Mouse (Mus musculus): ENCODE measurements around the gene Ehd4. TPM values are rescaled to one million over a fixed set of nuclear protein-coding genes. Genes with fewer than 3 reads are reported as not detected.

Ehd4 gene
- total RNA-seq (2021): 10 to 100 TPM; 12.1 to 15.0 TPM
- long read RNA-seq, experiment 1, transcript Ehd4-201 (6 exons, 3,730 nt): major isoform, 23 of 26 reads
- long read RNA-seq, experiment 1, partial matches to known transcripts: 1 of 26 reads
- long read RNA-seq, experiment 1, other reads (novel, unspliced or antisense): 2 of 26 reads
- long read RNA-seq, experiment 2, transcript Ehd4-201 (6 exons, 3,730 nt): major isoform, 20 of 24 reads
- long read RNA-seq, experiment 2, partial matches to known transcripts: 0 of 24 reads
- long read RNA-seq, experiment 2, other reads (novel, unspliced or antisense): 4 of 24 reads

DNA sequence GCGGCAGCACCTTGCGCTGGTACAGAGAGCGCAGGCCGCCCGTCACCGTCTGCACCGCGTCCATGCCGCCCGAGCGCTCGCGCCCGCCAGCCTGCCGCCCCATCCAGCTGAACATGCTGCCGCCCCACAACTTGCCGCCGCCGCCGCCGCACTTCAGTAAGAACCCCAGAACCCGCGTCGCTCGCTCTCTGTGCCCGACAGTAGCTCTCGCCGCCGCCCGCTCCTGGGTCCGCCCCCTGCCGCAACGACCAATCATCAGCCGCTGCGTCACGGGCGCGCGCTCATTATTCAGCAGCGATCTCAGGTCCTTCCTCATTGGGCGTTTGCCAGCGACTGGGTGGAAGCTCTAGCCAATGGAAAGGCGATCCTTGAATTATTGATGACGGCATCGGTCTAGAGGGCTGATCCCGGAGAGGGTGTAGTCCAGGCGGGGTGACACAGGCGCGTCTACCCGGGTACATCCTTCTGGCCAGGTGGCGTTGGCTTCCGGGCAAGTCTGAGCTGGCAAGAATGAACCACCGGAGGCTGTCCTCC lies at the start of gene Ehd4:
Ehd4 (minus strand) TSS at position 246 of the 534 bp plus-strand sequence.
- Histone ChIP-seq H3K4me3 (peak within 1 kb of the TSS; percentile 70), H3K27ac (peak within 1 kb of the TSS; percentile 45; the same call in 1 of the 2 replicates)
- DNase-seq (ENCODE audit: extremely low spot score in 1 of 2, low spot score in 2 of 2): peak; percentile 98 to 99
- intact Hi-C loops (cut with DNase I): loop anchor here (5.0 kb wide), 1 partner anchor 57 kb away; no protein-coding TSS in a partner anchor
- TF ChIP-seq CTCF (IDR thresholded peaks at IDR 0.05): no peak

DNA sequence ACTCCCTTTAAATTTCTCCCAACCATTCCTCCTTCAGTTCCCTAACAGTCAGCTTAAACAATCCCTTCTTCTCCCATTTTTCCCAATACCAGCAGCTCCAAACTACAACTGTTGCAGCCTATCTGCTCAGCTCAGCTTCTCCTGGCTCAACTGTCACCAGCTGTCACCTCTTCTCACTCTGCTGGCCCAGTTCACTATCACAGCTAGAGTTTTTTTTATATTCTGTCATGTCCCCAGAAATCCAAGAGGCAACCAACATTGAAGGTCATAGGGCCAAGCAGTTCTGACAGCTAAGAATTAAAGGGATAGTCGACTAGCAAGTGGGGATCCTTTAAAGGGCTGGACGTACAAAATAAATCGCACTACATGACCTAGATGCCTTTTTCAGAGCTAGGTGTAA lies 49.3 kb upstream of the Ehd4 start:
- Histone ChIP-seq H3K4me3 (no peak overlapping the region), H3K27ac (no peak overlapping the region)
- no peak for DNase-seq (ENCODE audit: extremely low spot score in 1 of 2, low spot score in 2 of 2)
- TF ChIP-seq CTCF (IDR thresholded peaks at IDR 0.05): no peak
- intact Hi-C loops (cut with DNase I): no loop called here

DNA sequence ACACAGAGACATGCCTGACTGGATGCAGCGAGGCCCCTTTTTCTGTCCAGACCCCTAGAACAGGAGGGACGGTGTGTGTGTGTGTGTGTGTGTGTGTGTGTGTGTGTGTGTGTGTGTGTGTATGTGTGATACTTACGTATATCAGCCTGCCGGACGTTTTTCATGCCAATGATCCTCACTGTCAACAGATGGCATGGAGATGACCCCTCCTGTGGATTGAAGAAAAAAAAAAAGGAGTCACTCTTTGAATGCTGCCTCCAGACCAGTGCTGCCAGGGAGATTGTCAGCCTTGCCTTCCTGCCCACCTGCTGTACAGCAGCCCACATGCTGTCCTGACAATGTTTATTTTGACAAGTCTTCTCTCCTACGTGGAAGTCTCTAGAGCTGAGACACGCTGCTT lies 45.7 kb upstream of the Ehd4 start:
- H3K4me3 ChIP-seq: no peak overlapping the region
- no peak overlapping the region for H3K27ac ChIP-seq
- intact Hi-C loops (cut with DNase I): no loop called here
- no peak for TF ChIP-seq CTCF (IDR thresholded peaks at IDR 0.05)
- no peak for DNase-seq (ENCODE audit: extremely low spot score in 1 of 2, low spot score in 2 of 2)

DNA sequence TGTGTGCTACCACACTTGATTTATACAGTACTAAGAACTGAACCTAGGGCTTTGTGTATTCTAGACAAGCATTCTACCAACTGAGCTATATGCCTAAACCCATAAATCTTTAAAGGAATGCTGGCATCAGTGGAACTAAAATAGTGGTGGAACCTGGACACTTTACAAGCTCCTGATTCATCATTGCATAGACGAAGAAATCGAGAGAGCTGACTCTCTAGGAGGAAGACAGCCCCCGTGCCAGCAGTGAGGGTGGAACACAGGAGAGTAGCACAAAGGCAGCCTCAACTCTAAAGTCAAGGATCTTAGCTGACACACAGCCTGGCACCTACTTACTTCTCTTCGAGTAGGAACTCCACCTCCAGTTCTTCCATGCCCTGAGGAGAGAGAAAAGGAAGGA lies 33.8 kb upstream of the Ehd4 start:
- Histone ChIP-seq H3K4me3 (no peak overlapping the region), H3K27ac (no peak overlapping the region)
- no peak for TF ChIP-seq CTCF (IDR thresholded peaks at IDR 0.05)
- intact Hi-C loops (cut with DNase I): no loop called here
- DNase-seq (ENCODE audit: extremely low spot score in 1 of 2, low spot score in 2 of 2): no peak

DNA sequence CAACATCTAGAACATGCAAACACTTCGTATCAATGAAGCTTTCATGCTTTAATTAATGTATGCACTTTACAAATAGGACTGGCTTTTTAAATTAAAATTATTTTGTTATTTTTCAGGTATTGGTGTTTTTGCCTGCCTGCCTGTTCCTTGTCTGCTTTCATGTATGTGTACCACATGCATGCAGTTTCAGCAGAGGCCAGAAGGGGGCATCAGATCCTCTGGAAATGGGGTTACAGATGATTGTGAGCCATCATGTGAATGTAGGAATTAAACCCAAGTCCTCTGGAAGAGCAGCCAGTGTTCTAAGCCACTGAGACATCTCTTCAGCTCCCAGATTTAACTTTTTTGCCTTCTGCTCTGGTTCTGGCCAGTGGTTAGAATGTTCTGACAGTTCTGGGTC lies 33.2 kb upstream of the Ehd4 start:
- peak; percentile 27 for TF ChIP-seq CTCF (IDR thresholded peaks at IDR 0.05)
- Histone ChIP-seq H3K4me3 (no peak overlapping the region), H3K27ac (no peak overlapping the region)
- no peak for DNase-seq (ENCODE audit: extremely low spot score in 1 of 2, low spot score in 2 of 2)
- intact Hi-C loops (cut with DNase I): no loop called here

DNA sequence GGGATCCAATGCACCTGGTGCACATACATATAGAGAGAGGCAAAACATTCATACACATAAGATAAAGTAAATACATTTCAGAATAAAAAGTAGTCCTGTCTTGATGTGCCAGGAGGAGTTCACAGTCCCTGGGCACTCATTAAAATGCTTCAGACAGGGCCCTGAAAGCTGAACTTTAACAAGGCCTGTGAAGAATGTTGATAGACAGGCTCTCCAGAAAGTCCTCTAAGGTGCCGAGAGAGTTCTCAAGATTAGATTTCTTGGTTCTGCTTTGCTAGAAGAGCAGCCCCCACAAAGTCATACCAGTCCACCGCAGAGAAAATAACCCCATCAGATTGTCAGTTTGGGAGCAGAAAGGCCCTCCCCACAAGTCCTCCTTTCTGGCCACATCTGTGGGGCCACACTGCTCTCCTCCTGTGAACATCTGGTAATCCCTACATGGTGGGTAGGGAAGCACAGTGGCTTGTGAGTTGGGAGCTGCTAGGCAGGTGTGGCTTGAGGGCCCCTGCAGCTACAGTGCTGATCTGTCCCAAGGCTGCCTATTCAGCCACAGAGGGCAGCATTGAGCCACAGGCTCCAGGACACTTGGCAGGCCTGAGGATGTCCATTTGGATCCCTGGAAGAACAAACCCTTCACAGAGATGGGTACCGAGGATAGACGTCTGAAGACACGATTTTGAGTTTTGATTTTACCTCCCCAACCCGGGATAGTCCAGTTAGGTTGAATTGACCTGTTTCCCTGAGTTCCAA lies 31.3 kb upstream of the Ehd4 start:
- peak; percentile 17 for TF ChIP-seq CTCF (IDR thresholded peaks at IDR 0.05)
- Histone ChIP-seq H3K4me3 (no peak overlapping the region), H3K27ac (no peak overlapping the region)
- intact Hi-C loops (cut with DNase I): no loop called here
- no peak for DNase-seq (ENCODE audit: extremely low spot score in 1 of 2, low spot score in 2 of 2)

DNA sequence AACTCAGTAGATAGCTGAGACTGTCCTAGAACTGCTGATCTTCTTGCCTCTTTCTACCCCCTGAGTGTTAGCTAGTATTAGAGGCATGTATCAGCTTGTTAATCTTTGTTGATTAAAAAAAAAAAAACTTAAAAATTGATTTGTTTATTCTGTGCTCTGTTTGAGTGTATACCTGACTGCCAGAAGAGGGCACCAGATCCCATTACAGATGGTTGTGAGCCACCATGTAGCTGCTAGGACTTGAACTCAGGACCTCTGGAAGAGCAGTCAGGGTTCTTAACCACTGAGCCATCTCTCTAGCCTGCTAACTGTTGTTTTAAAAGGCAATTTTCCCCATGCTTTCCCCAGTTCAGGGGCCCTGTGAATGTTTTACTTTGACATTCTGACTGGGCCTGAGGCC lies 24.5 kb upstream of the Ehd4 start:
- H3K27ac ChIP-seq: no peak overlapping the region
- TF ChIP-seq CTCF (IDR thresholded peaks at IDR 0.05): peak; percentile 32
- DNase-seq (ENCODE audit: extremely low spot score in 1 of 2, low spot score in 2 of 2): no peak
- intact Hi-C loops (cut with DNase I): no loop called here
- H3K4me3 ChIP-seq: no peak overlapping the region

DNA sequence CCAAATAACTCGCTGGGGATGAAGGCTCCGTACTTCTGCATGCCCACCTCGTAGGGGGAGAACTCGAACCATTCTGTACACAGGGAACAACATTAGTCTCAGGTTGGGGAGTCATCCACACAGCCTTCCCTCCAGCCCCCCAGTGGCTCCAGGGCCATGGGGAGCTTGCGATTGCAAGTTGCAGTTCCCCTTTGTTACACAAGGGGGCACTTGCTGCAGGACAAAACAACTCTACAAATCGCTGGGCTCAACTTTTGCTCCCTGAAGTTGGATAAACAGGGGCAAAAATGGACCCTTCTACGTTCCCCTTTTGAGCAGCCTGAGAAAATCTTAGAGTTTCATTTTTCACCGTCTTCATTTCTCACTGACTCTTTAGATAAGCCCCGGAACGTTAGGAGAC lies 19.3 kb upstream of the Ehd4 start:
- intact Hi-C loops (cut with DNase I): loop anchor here (1.0 to 5.0 kb wide), 3 partner anchors 74 to 201 kb away; partner anchors contain the start of genes Mapkbp1 and Pla2g4e
- DNase-seq (ENCODE audit: extremely low spot score in 1 of 2, low spot score in 2 of 2): peak; percentile 29 to 64
- Histone ChIP-seq H3K4me3 (no peak overlapping the region), H3K27ac (no peak overlapping the region)
- TF ChIP-seq CTCF (IDR thresholded peaks at IDR 0.05): peak; percentile 96

DNA sequence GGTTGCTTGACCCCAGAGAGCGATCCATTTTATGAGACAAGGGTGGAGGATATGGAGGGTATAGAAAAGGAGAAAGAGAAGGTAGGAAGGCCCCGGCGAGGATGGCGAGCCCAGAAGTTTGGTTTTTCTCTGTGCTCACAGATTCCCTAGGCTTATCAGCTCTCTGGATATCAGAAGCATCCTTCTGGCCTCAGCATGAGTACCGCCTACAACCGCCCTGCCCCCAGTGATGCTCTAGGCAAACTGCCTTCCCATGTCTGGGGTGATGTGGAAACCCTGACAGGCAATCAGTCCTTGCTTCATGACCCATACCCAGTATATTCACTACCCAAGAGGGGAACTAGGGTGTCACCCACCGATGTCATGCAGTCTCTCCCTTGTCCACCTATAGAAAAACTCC lies 17.0 kb upstream of the Ehd4 start:
- H3K4me3 ChIP-seq: no peak overlapping the region
- DNase-seq (ENCODE audit: extremely low spot score in 1 of 2, low spot score in 2 of 2): no peak
- no peak for TF ChIP-seq CTCF (IDR thresholded peaks at IDR 0.05)
- intact Hi-C loops (cut with DNase I): loop anchor here (5.0 kb wide), 2 partner anchors 76 to 199 kb away; partner anchors contain the start of genes Mapkbp1 and Pla2g4e
- no peak overlapping the region for H3K27ac ChIP-seq

DNA sequence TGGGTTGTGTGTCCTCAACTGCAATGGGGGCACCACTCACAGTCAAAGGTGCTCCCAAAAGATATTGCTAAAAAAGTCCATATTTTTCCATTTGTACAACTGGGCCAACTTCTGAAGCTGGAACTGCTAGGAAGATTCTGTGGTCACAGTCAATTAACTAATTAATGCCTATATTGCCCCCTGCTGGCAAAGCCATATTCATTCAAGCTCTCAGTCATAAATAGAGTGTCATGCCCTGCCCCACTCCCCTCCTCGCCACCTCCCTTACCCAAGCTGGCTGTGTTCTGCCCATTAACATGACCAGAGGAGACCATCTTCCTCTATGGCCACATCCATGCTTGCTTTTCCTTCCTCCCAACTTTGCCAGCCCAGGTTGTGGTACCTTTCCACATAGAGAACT lies 16.3 kb upstream of the Ehd4 start:
- no peak for DNase-seq (ENCODE audit: extremely low spot score in 1 of 2, low spot score in 2 of 2)
- Histone ChIP-seq H3K27ac (no peak overlapping the region), H3K4me3 (no peak overlapping the region)
- intact Hi-C loops (cut with DNase I): loop anchor here (1.0 to 5.0 kb wide), 3 partner anchors 77 to 198 kb away; partner anchors contain the start of genes Mapkbp1 and Pla2g4e
- peak; percentile 56 for TF ChIP-seq CTCF (IDR thresholded peaks at IDR 0.05)

DNA sequence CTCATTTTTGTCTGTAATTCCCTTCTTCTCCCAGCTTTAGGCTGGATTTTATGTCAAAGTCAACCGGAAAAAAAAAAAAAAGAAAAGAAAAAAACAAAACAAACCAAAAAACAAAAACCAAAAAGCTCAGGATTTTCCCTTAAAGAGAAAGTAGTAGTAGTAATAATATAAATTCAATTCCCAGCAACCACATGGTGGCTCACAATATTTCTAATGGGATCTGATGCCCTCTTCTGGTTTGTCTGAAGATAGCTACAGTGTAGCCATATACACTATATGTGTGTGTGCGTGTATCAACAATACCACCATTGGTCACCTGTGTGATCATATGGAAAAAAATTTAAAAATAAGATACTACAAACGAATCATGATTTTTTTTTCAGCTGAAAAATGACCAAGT lies 15.0 kb upstream of the Ehd4 start:
- intact Hi-C loops (cut with DNase I): no loop called here

DNA sequence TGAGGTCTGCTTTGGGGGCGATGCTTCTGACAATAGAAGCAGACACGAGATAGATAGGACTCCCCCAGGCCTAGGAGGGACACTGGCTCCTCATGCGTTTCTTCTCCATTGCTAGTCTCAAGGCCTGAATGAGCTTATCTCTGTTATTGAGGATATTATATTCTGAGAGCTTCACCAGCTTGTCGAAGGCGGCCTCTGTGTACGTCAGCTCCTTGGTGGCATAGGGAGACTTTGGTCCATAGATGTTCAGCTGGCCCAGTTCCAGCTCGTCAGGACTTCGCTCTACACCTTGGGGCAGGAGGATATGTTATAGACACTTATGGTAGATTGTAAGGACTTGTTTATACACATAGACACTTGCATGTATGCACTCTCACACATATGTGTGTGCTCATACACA lies 13.4 kb upstream of the Ehd4 start:
- DNase-seq (ENCODE audit: extremely low spot score in 1 of 2, low spot score in 2 of 2): no peak
- TF ChIP-seq CTCF (IDR thresholded peaks at IDR 0.05): no peak
- intact Hi-C loops (cut with DNase I): no loop called here

More for the DNA sequence above, 15.0 kb upstream of the Ehd4 start:
- DNase-seq (ENCODE audit: extremely low spot score in 1 of 2, low spot score in 2 of 2): no peak
- Histone ChIP-seq H3K27ac (no peak overlapping the region), H3K4me3 (no peak overlapping the region)
- peak; percentile 55 for TF ChIP-seq CTCF (IDR thresholded peaks at IDR 0.05)

More for the DNA sequence above, 13.4 kb upstream of the Ehd4 start:
- Histone ChIP-seq H3K4me3 (no peak overlapping the region), H3K27ac (no peak overlapping the region)

Measured in left cerebral cortex, adult 2 months (tissue).